Comparison of ENCODE assay signal across 6 mouse cellular contexts in genomic region chr19:44331128-44331527, GRCm38 (mm10). TPM values are rescaled to one million over a fixed set of nuclear protein-coding genes. Genes with fewer than 3 reads are reported as not detected.
DNase-seq lines count a peak whose midpoint lies in the region; TF ChIP-seq lines count a peak whose summit lies in the region.
"Not testable (repeated sequence)": the region's sequence is repeated elsewhere in the genome, so short reads cannot be mapped to it uniquely, and the experiment has no call there.

No protein-coding gene starts in this region.

- dilution Hi-C loops in CH12.LX (cut with MboI; ENCODE audit: extremely low pct_ligation_motif_present, extremely low pct_unique_long_range_greater_than_20kb, low sequenced_read_pairs) = not testable (repeated sequence)

- H3K9ac ChIP-seq in CH12.LX (ENCODE audit: insufficient read depth, low read depth); MEL (ENCODE audit: control insufficient read depth, low read depth, low read length, poor library complexity, severe bottlenecking): not testable (repeated sequence)

- H3K4me1 ChIP-seq in CH12.LX (ENCODE audit: control insufficient read depth in 1 of 2, insufficient read depth in 2 of 2) (peaks cover 5 to 25% of the 10 kb centered on the region in 2 experiments; a peak in 3 of 4 replicates), MEL (ENCODE audit: control insufficient read depth in 1 of 2, insufficient read depth in 2 of 2, low read length in 2 of 2) (peaks cover 2 to 14% of the 10 kb centered on the region in 2 experiments; a peak in 3 of 4 replicates)

- in situ Hi-C loops in CH12.LX (cut with MboI; ENCODE audit: low pct_ligation_motif_present, low pct_unique_long_range_greater_than_20kb, low sequenced_read_pairs) = not testable (repeated sequence)

- not testable (repeated sequence) for TF ChIP-seq RAD21 in CH12.LX (IDR thresholded peaks at IDR 0.05; ENCODE audit: low read depth, low read length); MEL (IDR thresholded peaks at IDR 0.05; ENCODE audit: low read depth, low read length)

- H3K4me3 ChIP-seq in CH12.LX (replicated peaks in 1 of 3; ENCODE audit: low read depth in 2 of 3, low read length in 2 of 3, poor library complexity in 1 of 3); MEL (ENCODE audit: control insufficient read depth in 1 of 2, insufficient read depth in 1 of 2, low read depth in 2 of 2, low read length in 2 of 2): not testable (repeated sequence)

- not testable (repeated sequence) for H3K9me3 ChIP-seq in CH12.LX (replicated peaks; ENCODE audit: low read length); MEL (replicated peaks; ENCODE audit: insufficient read depth, low read length)

- not testable (repeated sequence) for H3K79me2 ChIP-seq in CH12.LX (replicated peaks; ENCODE audit: control insufficient read depth, extremely low read depth, insufficient read depth, poor library complexity, severe bottlenecking); MEL (ENCODE audit: control insufficient read depth, insufficient read depth, low read length, poor library complexity)

- DNase-seq in 416B (ENCODE audit: low read depth) (peak; percentile 4), MEL (ENCODE audit: low read depth, low spot score) (peak; percentile 35), MN1 (ENCODE audit: low spot score) (peak; percentile 20)
- not testable (repeated sequence) for DNase-seq in CH12.LX (ENCODE audit: extremely low read depth)
- DNase-seq in Muller cell, postnatal 12 days (ENCODE audit: inconsistent ontology term) = peak; percentile 22
- DNase-seq in heart, adult 11 months = peak; percentile 35

- TF ChIP-seq EP300 in CH12.LX (IDR thresholded peaks at IDR 0.05; ENCODE audit: low read length); MEL (IDR thresholded peaks at IDR 0.05; ENCODE audit: low read depth in 1 of 2, low read length in 2 of 2): not testable (repeated sequence)

- H3K36me3 ChIP-seq in CH12.LX (replicated peaks in 1 of 2; ENCODE audit: control insufficient read depth in 1 of 2, insufficient read depth in 1 of 2, low read length in 1 of 2) = not testable (repeated sequence)
- peaks cover 0 to 11% of the 10 kb centered on the region in 2 experiments; a peak in 2 of 4 replicates for H3K36me3 ChIP-seq in MEL (ENCODE audit: control insufficient read depth in 1 of 2, insufficient read depth in 2 of 2, low read length in 2 of 2)

- TF ChIP-seq POLR2A in CH12.LX (IDR thresholded peaks at IDR 0.05; ENCODE audit: low read depth, low read length); MEL (IDR thresholded peaks at IDR 0.05; ENCODE audit: control insufficient read depth in 1 of 2, insufficient read depth in 1 of 2, low read depth in 1 of 2, low read length in 2 of 2, poor library complexity in 1 of 2): not testable (repeated sequence)

- H3K4me2 ChIP-seq in CH12.LX (ENCODE audit: insufficient read depth, low read depth, poor library complexity, severe bottlenecking) = not testable (repeated sequence)

- H3K27me3 ChIP-seq in CH12.LX (replicated peaks); MEL (ENCODE audit: control insufficient read depth in 1 of 2, insufficient read depth in 2 of 2, low read length in 2 of 2): not testable (repeated sequence)

- H3K27ac ChIP-seq in CH12.LX (ENCODE audit: insufficient read depth, low read depth); MEL (ENCODE audit: control insufficient read depth, low read depth, low read length): not testable (repeated sequence)

- TF ChIP-seq CTCF in CH12.LX (conservative IDR thresholded peaks at IDR 0.05 in 1 of 2, IDR thresholded peaks at IDR 0.05 in 1 of 2; ENCODE audit: low read depth in 2 of 2, low read length in 2 of 2); MEL (IDR thresholded peaks at IDR 0.05 in 2 of 3, conservative IDR thresholded peaks at IDR 0.05 in 1 of 3; ENCODE audit: control insufficient read depth in 1 of 3, insufficient read depth in 1 of 3, low read depth in 2 of 3, low read length in 3 of 3, poor library complexity in 1 of 3, severe bottlenecking in 1 of 3): not testable (repeated sequence)

TF ChIP-seq in CH12.LX, 34 proteins besides CTCF, POLR2A, EP300 and RAD21:
- peak; percentile 59; the same call in 1 of the 2 replicates for TF ChIP-seq ZKSCAN1 (IDR thresholded peaks at IDR 0.05; ENCODE audit: borderline replicate concordance, low read depth, low read length)

TF ChIP-seq in MEL, 35 proteins besides CTCF, POLR2A, EP300 and RAD21:
- TF ChIP-seq ZKSCAN1 (IDR thresholded peaks at IDR 0.05; ENCODE audit: low read depth, low read length) = peak; percentile 91

RNA-seq across cellular contexts. Expression of gene Scd4, which starts 1.8 kb away (rescaled TPM):
- total RNA-seq in CH12.LX (2012; rRNA removed) = 0.08 TPM in 1 of 2 replicates, not detected in the other
- 0.18 TPM in 1 of 2 replicates, not detected in the other for total RNA-seq in CH12.LX (2014; rRNA removed)
- polyA plus RNA-seq in CH12.LX (2012; ENCODE audit: insufficient read length, low read depth) = 0.10 and 0.11 TPM in 2 replicates
- 0.16 and 0.31 TPM in 2 replicates for total RNA-seq in MEL (2012; rRNA removed)
- polyA plus RNA-seq in MEL (2012; ENCODE audit: insufficient read depth in 1 of 2, insufficient read length in 2 of 2, low read depth in 1 of 2, low replicate concordance in 2 of 2, missing spikeins in 1 of 2) = under 1 TPM in 1 of 2 experiments, not detected in 1; 0.36 TPM

RNA-seq across cellular contexts. Expression of gene Scd2, which starts 37.7 kb away (rescaled TPM):
- total RNA-seq in CH12.LX (2012; rRNA removed) (204 and 212 TPM in 2 replicates), CH12.LX (2014; rRNA removed) (123 and 205 TPM in 2 replicates), MEL (2012; rRNA removed) (392 and 554 TPM in 2 replicates)
- polyA plus RNA-seq in CH12.LX (2012; ENCODE audit: insufficient read length, low read depth) (274 and 408 TPM in 2 replicates), MEL (2012; ENCODE audit: insufficient read depth in 1 of 2, insufficient read length in 2 of 2, low read depth in 1 of 2, low replicate concordance in 2 of 2, missing spikeins in 1 of 2) (100 to 1,000 TPM in 1 of 2 experiments, 10 to 100 TPM in 1; 47.4 to 593 TPM)
